Mouse (Mus musculus) hindlimb bud, embryonic 11.5 days (tissue): ENCODE data around the gene Cib3.

Experiments used
- DNase-seq: peaks from one replicate; pipeline ENCODE4 v3.0.0-alpha.2; 2012; ENCODE audit warnings: low read depth, low spot score; ENCODE audit errors: extremely low spot score

The Cib3 gene

DNA sequence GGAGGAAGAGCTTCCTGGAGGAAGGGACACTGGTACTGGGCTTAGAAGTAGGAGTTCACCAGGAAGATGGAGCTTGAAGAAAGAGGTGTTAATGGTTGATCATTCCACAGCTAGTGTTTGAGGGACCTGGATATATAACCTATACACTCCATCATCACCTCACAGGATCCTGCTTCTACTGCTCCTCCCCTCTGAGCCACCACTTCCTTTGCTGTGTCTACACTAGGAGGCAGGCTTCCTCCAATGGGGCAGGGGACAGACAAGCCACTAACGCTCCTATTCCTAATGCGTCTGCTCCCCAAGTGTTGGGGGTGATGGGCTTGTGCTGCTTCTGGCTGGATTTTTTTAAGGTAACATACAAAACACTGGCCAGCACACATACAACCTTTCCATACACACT, 1.9 kb downstream of the Cib3 start:
- DNase-seq: no peak

DNA sequence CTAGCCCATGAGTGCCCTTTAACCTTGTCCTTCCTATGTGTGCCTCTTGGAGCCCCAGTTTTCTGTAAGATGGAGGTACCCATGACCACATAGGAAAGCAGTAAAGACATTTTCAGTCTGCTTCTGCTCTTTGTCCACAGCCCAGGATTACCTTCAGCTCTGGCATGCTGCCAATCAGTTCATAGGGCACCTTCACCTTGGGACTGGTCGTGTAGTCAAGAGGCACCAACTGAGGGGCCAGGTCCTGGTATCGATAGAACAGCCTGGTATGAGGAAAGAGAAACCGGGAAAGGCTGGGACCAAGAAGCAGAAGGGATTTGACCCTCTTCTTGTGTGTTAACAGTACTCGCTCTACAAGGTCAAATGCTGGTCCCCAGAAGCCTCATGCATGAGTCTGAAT, 2.4 kb downstream of the Cib3 start:
- no peak for DNase-seq

DNA sequence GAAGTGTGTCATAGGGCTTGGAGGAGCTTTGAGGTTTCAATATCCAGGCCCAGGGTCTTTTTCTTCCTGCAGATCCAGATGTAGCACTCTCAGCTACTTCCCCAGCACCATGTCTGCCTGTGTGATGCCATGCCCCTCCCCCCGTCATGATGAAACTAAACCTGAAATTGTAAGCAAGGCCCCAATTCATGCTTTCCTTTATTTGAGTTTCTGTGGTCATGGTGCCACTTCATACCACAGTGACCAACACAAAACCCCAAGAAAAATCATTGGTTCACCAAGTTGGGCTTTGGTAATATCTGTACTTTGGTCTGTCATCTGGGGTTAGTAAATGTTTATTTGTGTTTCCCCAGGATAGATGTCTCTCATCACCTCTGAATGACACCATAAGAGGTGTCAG, 4.1 kb downstream of the Cib3 start:
- DNase-seq: no peak

DNA sequence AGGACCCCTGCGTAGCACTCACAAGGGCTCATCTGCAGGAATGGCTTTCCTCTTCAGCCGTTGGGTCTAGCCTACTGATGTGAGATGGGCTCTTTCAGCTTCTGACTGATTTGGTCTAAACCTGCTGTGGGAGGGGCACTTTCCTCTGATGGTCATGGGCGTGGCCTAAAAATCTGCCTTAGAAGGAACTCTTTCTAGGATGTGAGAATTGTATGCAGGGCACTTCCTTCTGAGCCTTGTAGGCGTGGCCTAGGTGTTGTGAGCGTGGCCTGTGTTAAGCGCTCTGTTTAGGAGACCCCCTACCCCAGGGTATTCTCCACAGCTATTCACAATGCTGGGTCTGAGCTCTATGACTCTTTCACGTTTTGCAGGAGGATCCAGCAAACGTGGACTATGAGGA, 14.6 kb downstream of the Cib3 start:
- no peak for DNase-seq

DNA sequence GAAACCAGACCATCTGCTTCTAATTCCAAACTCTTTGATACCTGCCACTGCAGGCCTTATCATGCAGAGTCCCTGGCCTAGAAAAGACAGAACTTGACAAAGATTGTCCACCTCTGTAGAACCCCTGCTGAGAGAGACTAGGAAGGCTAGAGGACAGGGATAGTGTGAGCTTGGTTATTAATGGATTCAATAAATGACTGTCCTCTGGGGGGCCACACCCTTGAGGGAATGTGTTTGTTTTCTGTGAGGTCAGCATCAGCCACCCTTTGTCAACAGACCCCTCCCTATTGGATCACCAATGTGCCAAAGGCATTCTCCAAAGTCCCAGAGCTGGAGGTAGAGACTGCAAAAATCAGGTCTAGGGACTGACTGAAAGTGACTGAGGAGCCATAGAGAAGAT, 20.6 kb downstream of the Cib3 start:
- no peak for DNase-seq

DNA sequence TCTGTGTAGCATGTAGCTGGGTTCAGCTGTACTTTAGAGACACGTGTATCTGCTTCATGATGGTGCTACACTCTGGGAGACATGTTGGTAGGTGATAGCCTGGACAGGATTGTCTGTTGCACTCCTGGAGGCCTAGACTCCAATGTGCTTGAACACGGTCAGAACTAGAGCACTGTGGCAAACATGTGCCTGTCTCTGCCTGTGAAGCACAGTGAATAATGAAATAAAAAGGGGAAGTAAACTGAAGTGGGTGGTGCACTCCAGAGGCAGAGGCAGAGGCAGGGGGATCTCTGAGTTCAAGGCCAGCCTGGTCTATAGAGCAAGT, 22.5 kb downstream of the Cib3 start:
- no peak for DNase-seq

DNA sequence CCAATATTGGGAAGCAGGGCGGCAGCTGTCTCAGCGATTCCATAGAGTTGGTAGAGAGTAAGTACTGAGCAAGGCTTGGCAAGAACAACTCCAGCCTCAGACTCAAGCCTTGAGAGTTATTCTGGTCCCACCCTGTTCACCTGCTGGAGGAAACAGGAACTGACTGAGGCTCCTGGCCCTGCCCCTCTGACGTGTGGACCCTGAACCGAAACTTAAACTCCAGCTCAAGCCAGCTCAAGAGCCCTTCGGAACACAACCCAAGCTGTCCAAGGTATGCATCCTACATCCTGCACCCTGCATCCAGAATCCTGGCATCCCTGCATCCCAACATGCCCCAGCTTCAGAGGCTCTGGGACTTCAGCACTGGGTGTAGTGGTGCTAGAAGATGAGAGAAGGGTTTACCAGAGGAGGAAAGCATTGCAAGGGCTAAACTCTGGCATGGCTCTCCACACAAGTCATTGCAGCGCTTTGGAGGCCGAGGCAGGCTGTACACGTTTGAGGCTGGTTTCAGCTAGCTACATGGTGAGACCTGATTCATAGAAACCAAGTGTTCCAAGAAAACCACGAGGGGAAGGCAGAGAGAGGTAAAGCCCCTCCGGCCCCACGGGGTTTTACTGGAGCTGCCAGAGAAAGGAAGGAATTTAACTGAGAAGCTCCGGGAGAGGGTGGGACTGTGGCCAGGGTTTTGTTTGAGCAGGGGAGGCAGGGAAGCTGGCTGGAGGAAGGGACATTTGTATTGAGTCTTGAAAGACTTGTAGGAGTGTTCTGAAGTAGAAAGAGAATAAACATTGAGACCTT, 23.0 kb downstream of the Cib3 start, which contains the start of gene Hsh2d:
Hsh2d (plus strand) TSS at position 222 of the 798 bp plus-strand sequence.
- no peak for DNase-seq

DNA sequence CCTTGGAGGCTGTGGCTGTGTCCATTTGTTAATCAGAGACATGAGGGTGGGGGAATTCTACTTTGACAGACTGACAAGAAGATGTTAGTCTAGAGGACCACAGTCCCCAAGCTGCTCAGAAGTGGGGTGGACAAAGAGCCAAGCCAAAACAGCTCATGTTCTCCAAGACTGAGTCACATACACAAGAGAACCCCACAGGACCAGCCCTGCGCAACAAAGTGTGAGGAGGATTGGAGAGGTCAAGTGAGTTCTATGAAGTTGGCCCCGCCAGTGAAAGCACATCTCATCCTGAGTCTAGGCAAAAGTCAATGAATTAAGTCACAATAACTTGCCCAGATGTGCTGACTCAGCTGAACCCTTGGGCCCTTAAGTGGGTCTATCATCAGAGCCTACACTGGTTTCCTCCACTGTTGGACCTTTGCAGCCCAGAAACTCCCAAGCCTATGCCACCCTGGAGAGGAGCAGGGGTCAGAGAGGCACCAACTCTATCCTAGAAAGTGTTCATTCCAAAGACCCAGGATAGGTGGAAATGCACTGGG, 24.8 kb downstream of the Cib3 start:
- DNase-seq: no peak

DNA sequence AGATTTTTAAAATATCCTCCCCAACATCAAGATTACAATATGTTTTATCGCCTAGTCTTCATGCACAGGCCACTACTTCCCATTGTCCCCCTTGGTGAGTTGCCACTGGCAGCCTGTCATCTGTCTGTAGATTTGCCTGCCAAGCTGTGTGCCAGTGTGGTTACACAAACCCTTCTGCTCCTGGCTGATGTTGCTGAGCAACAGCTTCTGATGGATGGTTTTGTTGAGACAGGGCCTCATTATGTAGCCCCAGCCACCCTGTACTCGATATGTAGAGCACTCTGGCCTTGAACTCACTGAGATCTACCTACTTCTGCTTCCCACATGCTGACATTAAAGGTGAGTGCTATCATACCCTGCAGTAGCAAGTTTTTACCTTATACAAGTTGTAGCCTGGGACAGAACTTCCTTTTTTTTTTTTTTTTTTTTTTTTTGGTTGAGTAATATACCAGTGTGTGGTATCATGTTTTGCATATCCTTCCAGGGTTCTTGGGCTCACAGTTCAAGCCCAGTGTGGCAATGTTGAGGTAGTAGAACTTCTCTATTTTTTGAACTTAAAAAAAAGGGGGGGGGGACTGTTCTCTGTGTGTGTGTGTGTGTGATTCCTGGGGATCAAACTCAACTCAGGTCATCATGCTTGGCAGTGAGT, 29.0 kb downstream of the Cib3 start:
- no peak for DNase-seq

DNA sequence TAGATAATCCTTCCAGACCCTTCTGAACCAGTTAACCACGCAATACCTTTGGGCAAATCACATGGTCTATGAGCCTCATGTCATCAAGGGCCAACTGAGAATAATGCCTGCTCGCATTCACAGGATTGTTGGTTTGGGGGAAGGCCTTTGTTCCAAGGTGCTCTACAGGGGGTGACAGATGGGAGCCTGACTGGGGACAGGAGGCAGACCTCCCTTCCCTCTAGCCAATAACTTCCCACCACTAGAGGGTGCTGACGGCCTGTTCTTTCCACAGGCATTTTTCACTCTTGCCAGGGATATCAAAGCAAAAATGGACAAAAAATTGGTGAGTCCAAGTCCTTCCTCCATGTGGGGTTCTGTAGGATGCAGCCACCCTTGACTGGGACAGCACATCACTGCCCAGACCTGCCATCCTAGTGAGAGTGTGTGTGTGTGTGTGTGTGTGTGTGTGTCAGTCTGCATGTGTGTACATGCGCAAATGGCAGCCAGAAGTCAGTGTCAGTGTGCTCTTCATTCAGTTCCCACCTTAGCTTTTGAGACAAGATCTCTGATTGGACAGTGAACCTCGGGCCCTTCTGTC, 35.2 kb downstream of the Cib3 start:
- no peak for DNase-seq

DNA sequence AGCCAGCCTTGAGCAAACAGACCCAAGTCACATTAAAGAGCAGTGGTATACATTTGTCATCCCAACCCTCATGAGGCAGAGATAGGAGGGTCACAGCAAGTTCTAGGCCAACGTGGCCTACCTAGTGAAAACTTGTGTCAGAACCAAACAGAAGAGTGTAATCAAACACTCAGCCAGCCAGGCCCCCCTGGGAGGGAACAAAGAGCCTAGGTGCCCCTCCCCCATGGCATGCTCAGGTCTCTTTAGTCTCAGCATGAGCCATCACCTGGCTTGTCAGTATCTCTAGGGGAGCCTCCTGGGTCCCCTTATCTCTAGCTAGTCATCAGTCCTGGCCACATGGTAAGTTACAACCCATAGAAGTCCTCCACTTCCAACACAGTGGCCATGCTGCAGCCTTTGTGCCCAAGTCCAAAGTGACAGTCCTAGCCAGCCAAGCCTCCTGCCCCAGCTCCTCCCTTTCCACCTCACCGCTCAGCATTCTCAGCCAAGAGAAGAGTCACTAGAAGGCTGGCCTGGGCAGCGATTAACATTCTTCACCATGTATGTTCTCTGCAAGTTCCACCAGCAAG, 42.9 kb downstream of the Cib3 start:
- no peak for DNase-seq

DNA sequence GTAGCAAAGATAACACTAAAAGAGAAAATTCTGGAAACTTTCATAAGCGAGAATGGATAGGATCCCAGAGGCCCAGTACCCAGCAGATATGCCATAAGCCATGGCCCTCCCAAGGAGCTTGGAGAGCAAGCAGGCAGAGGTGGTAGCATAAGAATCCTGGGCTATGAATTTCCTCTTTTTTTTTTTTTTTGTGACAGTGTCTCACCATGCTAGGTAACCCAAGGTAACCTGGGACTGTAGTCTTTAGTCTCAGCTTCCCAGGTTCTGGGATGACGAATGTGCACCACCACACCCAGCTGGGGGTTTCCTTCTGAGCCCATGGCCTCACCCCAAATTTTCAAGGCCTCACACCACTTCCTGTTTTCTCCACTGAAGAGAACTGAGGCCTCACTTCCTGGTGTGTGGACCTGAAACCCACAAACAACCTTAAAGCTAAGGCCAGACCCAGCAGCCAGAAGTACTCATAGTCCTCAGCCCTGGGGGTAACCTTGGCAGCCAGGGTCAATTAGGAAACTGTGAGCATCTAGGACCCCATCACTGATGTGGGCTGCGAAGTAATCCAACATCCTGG, 43.5 kb downstream of the Cib3 start:
- no peak for DNase-seq

DNA sequence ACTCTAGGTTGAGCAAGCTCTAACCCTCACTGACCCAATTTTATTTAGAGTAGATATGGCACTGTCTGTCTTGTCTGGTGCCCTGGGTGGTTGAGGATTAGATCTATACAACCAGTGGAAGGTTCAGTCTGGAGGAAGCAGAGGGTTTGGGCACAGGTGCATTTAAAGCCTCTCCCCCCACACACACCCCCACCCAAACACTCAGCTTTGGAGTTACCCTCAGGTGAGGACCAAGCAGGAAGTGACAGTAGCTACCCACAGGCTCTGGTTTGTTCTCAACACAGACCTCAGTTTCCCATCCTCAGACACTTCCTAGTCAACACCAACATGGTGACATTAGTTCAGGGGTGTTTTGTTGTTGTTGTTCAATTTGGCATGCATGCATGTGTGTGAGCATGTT, 49.8 kb downstream of the Cib3 start:
- no peak for DNase-seq

DNA sequence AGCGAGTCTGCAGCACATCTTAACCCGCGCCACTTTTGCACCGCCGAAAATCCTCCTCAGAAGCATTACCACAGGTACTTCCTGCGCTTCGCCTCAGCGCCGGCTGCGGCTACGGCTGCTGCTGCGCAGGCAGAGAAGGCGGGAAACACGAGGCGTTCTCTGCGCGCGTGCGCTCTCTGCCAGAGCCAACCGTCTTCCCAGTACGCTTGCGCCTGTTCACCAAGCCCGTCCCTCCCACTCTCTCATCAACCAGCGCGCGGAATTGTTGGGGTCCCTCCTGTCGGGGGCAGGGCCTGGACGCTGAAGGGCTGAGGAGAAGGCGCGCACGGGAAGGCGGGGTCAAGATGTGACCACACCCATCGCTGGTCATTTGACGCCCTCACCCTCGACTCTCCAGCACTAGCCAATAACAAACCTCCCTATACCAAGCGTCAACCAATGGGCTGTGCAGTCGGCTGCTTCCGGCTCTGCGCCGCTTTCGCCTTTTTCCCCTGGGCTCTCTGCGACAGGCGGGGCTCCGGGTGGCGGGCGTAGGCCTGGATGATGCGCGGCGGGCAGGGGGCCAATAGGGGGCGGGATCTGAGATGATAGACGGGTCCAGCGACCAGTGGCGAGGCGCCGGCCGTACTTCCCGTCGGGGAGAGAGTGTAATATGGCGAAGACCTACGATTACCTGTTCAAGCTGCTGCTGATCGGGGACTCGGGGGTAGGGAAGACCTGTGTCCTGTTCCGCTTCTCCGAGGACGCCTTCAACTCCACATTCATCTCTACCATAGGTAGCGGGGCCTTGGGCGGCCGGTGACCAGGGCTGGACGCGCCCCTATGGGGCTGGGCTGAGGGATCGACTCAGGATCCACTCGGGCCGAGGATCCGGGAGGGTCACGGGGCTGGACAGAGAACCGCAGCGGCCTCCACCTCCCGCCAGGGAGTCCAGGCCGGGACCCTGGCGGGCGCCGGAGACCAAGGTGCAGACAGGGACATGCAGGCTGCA, 51.6 kb downstream of the Cib3 start, which contains the start of gene Rab8a:
Rab8a (plus strand) TSS at position 494 of the 991 bp plus-strand sequence.
- peak; percentile 93 for DNase-seq

DNA sequence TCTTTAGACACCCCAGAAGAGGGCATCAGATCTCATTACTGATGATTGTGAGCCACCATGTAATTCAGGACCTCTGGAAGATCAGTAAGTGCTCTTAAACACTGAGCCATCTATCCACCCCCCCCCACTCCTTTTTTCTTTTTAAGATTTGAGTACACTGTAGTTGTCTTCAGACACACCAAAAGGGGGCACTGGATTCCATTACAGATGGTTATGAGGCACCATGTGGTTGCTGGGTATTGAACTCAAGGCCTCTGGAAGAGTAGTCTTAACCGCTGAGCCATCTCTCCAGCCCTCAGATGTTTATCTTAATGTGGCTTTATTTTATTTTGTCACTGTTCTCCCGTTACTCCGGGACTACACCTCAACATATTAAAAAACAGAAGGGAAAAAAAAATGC, 52.6 kb downstream of the Cib3 start:
- DNase-seq: no peak

DNA sequence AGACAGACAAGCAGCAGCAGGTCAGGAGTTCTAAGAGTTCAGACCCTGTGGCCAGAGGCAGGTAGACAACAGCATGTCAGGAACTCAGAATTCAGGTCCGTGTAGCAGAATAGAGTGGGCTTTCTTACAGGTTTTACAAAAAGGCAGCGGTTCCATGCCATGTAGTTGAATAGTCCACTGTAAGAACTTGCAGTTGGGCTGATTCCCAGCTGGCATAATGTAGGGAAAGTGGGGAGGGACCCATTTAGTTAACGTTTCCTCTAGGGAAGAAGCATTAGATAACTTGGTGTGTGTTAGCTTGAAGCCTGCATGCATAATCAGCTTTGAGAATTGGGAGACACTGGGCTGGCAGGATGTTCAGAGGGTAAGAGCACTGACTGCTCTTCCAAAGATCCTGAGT, 53.9 kb downstream of the Cib3 start:
- DNase-seq: no peak

DNA sequence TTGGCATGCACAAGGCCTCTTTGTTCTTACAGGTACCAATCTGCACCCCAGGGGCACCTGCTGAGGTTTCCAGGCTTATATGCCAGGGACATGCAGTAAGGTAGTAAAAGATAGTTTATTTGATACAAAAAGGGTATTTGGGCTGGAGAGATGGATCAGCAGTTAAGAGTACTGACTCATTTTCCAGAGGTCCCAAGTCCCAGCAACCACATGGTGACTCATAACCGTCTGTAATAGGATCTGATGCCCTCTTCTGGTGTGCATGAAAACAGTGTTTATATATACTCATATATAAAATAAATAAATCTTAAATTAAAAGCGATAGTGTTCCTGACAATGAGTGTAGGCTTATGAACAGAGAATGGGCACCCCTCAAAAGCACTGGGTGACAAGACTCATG, 54.5 kb downstream of the Cib3 start:
- no peak for DNase-seq
